Mouse (Mus musculus) heart, postnatal 25 days (tissue): ENCODE results near the gene Gdpd1. TPM values are rescaled to one million over a fixed set of nuclear protein-coding genes. Genes with fewer than 3 reads are reported as not detected.
"Not testable (repeated sequence)": the region's sequence is repeated elsewhere in the genome, so short reads cannot be mapped to it uniquely, and the experiment has no call there.

Source experiments
- DNase-seq: peaks from one replicate; pipeline ENCODE4 v3.0.0; 2022; ENCODE audit warnings: low spot score
- intact Hi-C: fragments of 180-260 bp; cut with DNase I; formaldehyde crosslinking; loops from one replicate; pipeline ENCODE4 v1.15.1; 2025
- total RNA-seq, 2 experiments: library from RNA; stranded (reverse); gene quantifications; 2 replicates each; pipeline ENCODE4 v1.2.3; 2021

Gene Gdpd1
- total RNA-seq, 2 experiments from 2014 or later, result 11.6 to 12.2 TPM

DNA sequence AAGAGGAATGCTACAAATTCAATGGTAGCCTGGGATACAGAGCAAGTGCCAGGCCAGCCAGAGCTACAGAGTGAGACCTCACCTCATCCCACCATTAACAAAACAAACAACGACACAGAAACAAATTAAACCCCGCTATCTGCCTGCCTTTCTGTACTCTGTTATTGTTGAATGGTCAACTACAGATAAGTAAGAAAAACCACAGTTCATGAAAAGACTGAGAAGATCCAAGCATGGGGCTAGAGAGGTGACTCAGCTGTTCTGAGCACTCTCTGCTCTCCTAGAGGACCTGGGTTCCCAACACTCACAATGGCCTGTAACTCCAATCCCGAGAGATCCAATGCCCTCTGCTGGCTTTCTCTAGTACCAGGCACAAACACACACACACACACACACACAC, 45.6 kb downstream of the Gdpd1 start:
- intact Hi-C loops, result no loop called here
- no peak for DNase-seq

DNA sequence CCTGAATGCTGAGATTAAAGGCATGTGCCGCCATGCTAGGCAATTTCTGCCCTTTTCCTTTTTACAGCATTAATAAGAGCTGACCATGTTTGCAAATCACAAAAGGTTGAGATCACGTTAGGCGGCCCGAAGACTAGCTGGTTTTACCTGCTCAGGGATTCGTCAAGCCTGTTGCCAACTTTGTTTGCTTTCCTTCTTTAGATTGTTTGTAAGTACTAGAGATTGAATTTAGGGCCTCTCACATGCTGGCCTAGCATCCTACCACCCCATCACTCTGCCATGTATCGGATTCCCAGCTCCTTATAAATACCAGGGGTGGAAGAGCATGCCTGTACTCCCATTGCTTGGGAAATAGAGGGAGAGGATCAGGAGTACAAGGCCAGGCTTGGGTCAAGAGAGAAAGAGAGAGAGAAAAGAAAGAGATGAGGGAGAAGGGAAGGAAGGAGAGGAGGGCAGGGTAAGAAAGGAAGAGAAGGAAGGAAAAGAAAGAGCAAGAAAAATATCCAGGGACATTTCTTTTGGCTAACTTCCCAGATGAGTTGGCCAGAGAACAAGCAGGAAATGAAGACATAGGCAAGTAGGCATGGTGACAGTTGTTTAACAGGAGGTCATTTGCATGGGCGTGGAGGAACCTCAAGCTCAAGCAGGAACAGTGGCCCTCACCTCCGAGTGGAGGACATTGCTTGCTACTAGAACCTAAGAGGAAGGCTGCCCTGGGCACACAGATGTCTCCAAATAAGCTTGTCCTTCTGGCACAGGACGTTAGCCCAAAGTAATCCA, 47.6 kb downstream of the Gdpd1 start:
- no peak for DNase-seq
- intact Hi-C loops, result no loop called here

DNA sequence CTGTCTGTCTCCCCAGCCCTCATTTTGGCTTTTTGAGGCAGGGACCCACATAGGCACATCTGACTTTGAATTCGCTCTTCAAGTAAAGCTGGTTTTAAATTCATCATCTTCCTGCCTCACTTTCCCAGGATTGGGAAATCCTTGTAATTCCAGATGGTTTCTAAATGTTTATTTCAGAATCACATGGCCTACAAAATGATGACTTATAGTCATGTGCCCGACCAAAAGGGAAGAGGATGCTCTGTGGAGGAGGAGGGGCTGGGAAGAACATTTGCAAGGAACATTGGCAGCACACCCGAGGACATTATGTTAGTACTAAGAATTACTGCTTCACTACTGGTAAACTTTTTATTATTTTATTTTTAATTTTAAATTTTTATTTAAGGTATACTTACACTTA, 48.5 kb downstream of the Gdpd1 start:
- DNase-seq, result no peak

DNA sequence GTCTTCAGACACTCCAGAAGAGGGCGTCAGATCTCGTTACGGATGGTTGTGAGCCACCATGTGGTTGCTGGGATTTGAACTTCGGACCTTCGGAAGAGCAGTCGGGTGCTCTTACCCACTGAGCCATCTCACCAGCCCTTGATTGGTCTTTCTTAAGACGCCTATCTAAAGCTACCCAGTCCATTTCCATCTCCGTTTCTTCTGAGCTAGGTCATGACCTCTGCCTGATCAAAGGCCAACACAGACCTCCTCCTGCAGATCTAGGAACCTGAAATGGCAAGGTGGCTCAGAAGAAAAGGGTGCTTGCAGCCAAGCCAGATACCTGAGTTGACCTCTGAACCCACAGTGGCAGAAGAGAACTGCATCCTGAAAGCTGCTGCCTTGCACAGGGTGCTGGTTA, 50.6 kb downstream of the Gdpd1 start:
- intact Hi-C loops, DNase-seq: not testable (repeated sequence)

More for the DNA sequence above, 48.5 kb downstream of the Gdpd1 start:
- intact Hi-C loops, result no loop called here

DNA sequence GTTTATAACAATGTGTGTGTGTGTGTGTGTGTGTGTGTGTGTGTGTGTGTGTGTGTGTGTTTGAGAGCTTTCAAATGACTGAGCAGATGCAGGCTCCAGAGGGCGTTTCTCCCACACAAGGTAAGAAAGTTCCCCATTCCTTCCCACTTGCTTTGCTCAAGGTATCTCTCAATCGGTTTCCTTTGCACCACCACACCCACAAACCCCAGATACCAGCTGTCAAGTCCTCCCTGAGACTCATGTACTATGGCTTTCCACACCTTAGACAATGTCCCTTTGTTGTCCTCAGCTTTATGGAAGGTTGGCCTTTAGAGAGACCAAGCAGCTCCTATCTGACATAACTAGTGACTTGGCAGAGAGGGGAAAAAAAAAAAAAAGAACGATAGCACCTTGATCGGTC, 51.1 kb downstream of the Gdpd1 start:
- DNase-seq, result no peak
- intact Hi-C loops, result no loop called here

DNA sequence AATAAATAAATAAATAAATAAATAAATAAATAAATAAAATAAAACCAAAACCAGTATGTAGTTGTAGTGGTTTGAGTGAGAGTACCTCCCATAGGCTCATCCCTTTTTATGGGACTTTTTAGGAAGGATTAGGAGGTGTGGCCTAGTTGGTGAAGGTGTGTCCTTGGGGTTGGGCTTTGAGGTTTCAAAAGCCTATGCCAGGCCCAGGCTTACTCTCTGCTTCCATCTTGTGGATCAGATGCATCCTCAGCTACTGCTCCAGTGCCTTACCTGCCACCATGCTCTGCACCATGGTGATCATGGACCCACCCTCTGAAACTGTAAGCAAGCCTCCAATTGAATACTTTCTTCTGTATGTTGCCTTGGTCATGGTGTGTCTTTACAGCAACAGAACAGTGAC, 52.3 kb downstream of the Gdpd1 start:
- intact Hi-C loops, result no loop called here
- no peak for DNase-seq

DNA sequence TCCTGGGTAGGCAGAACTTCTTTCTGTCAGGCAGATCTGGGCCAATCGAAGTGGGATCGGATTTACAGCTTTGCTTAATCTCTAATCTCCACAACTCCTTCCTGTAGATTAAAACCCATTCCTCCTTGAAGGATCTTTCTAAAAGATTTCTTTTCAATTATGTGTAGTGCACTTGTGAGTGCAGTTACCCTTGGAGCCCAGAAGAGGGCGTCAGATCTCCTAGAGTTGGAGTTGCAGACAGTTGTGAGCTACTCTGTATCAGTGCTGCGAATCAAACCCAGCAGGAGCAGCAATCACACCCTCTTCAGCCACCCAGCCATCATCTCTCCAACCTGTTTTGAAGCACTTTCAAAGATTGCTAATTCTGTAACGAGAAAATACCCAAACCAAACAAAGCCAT, 53.4 kb downstream of the Gdpd1 start:
- no peak for DNase-seq
- intact Hi-C loops, result no loop called here

DNA sequence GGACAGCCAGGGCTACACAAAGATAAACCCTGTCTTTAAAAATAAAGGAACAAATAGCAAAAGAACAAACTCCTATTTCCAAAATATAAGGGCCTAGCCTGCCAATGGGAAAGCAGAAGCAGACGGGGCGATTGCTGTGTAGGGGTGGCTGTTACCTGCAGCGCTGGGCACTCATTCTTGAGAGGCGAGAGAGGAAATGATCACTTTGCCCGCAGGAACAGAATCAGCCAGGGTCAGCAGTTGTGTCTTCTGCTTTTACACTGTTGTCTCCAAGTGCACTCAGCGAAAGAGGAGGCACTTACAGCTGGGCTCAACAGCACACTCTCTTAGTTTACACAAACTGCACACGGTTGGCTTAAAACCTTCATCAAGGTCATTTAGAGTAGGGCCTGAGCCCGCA, 54.4 kb downstream of the Gdpd1 start:
- no peak for DNase-seq
- intact Hi-C loops, result no loop called here

DNA sequence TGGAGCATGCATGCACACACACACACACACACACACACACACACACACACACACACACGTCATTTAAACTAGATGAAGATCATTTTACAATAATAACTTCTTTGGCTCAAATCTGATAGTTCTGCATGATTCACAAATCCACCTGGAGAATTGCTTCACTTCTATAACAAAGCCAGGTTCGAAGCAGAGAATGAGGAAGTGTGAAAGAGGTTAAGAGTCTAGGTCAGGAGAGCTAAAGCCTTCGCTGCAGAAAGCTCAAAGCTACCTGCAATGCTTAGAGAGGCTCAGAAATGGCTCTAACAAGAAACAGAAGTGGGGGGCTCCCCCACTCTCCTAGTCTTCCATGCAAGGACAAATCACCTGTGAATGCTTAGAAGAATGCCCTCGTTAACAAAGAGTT, 55.8 kb downstream of the Gdpd1 start:
- intact Hi-C loops, result no loop called here
- DNase-seq, result no peak

DNA sequence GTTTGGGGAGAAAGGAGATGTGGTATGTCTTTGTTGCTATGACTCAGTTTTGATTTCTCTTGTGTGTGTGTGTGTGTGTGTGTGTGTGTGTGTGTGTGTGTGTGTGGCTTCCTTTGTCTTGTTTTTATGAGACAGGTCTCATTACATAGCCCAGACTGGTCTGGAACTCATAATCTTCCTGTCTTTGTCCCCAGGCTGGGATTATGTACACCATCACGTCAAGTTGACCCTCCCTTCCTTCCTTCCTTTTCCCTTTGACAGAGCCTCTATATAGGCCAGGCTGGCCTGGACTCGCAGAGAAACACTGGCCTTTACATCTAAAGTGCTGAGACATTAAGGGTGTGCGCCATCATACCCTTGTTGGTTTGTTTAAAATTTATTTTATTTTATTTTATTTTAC, 58.2 kb downstream of the Gdpd1 start:
- no peak for DNase-seq
- intact Hi-C loops, result no loop called here

DNA sequence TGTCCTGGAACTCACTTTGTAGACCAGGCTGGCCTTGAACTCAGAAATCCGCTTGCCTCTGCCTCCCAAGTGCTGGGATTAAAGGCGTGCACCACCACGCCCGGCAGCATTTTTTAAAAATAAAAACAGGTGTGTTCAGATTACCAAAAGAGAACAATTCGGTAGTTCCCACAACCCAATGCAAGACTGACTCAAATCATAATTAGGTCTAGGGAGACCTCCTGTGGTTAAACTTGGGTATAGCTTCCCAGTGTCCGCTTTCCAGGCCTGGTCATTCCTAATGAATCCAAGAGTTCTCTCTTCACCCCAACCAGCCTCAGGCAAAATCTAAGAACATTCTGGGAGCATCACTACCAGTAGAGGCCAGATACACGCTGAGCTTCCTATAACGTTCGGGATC, 63.4 kb downstream of the Gdpd1 start:
- no peak for DNase-seq
- intact Hi-C loops, result loop anchor here (5.0 kb wide), 2 partner anchors 173 to 443 kb away; no protein-coding TSS in a partner anchor

DNA sequence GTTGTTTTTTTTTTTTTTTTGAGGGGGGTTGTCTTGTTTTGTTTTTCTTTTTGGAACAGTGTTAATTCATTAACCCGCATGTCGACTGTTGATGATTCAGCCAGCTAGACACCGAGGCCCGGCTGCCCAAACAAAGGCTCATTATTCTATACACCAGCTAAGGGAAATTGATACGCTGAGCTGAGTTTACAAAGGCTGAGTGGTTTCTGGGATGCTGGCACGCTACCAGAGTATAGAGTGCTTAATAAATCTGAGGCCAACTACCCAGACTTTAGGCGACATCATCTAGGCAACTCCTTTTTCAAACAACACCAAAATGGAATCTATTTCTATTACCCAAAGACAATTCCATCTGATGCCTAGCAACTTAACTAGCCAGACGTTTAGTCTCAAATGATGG, 66.5 kb downstream of the Gdpd1 start:
- intact Hi-C loops, result no loop called here
- DNase-seq, result no peak

DNA sequence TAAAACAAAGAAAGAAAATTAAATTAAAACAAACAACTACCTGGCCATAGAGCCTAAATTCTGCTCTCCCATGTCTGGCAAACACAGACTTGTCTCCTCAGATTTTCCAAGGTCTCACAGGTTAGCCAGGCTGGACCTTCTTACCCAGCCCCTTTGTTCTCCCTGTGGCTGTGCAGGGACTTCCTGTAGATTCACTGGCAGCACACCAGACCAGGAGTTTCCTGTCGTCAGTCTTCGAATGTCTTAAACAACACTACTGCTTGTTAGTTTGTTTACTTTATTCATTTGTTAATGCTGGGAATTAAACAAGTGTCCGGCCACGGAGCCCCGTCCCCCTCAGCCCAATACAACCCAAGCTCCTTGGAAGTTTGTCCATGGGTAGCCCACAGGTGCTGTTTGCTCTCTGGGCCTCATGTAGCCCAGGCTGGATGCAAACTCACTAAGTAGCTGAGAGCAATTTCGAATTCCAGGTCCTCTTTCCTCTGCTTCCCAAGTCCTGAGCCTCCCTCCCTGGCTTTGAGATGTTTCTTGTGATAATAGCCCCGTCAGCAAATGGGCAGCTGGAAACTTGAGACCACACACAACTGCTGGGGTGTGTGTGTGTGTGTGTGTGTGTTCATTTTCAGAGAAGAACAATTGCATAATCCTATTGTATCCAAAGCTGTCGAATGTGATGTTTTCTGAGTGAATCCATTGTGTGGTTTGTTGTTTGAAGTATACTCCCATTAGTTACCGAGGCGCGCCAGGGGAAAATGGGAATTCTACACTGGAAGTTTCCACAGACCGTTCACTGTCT, 68.7 kb downstream of the Gdpd1 start:
- no peak for DNase-seq
- intact Hi-C loops, result no loop called here

DNA sequence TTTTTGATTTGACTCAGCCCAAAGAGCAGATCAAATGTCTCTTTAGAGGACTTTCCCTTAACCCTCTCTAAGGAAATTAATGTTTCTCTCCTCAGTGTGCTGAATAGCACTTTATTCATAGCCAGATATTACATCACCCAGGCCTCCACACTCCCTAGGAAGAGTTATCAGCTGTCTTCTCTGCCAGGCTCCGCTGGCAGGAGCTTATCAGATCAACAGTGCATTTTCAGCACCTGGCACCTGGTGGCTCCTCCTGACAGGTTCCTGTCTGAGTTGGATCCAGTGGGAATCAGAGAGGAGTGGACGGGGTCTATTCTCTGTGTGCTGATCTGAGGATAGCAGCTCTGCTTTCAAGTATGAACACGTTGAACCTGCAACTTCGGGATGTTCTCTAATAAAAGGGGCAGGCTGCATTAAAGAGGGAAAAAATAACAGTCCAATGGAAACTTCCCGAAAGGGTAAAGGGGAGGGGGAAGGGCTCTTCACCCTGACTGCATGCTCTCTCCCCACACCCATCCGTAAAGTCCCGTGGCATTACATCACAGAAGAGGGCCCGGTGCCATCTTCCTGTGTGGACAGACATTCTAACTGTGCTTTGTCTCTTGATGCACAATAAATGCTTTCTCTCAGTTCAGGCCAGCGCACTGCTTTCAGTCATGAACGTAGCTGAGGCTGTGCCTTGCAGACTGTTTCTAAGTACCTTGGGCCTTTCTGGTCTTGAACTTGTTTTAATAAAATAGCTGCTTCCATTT, 71.6 kb downstream of the Gdpd1 start:
- no peak for DNase-seq

DNA sequence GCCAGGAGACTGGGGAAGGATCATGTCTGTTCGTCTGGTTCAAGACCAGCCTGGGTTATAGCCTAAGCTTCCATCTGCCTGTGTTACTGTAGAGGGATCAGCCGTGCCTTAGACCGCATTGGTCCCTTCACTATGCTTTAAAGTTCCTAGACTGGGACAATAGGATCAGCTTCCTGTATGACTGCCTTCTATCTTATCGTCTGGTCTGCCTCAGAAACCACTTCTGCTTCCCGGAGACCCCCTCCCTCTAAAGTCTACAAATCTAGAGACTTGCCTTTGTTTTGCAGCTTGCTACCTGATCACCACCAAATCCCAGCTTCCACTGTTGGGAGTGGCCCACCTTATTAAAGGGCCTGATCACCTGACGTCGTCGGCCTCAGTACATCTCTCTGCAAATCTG, 72.6 kb downstream of the Gdpd1 start:
- DNase-seq, result no peak
- intact Hi-C loops, result no loop called here

More for the DNA sequence above, 71.6 kb downstream of the Gdpd1 start:
- intact Hi-C loops, result no loop called here

DNA sequence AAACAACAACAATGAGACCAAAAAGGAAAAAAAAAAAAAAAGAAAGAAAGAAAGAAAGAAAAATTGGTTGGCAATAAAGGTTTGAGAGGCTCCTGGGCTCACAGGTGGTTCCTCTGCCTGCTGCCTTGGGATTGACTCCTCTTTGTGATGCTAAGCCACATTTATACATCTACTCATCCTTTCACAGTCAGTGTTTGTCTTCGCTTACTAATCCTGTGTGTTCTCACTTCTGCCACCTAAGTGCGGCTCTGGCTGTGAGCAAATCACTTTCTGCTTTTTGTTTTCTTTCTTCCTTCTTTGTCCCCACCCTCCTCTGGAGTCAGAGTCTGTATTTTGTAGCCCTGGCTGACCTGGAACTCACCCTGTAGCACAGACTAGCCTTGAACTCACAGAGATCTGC, 77.6 kb downstream of the Gdpd1 start:
- intact Hi-C loops, result loop anchor here (10.0 kb wide), 1 partner anchor 101 kb away; no protein-coding TSS in a partner anchor
- no peak for DNase-seq

DNA sequence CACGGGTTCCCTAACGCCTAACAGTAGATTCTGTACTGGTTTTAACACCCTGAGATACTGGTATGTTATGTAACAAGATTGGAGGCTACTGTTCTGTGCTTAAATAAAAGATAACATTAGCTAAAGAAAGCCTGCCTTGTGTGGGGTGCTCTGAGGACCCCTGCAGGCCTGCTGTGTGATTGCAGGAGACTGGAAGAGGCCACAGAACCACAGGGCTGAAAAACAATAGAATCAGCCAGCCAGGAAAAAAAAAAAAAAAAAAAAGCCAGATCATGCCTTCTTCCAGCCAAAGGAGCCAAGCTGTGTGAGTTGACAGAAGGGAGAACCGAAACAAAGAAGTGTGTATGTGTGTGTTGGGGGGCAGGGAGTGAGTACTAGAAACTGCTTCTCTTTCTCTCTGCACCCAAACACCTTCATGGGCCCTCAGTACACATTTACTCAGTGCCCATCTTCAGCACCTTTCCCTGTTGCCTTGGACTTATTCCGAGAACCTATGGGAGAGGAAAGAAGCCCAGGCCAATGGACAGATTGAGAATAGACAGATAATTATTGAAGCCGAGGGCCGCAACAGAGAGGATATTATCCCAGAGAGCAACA, 78.1 kb downstream of the Gdpd1 start:
- intact Hi-C loops, result loop anchor here (10.0 kb wide), 1 partner anchor 101 kb away; no protein-coding TSS in a partner anchor
- peak; percentile 27 for DNase-seq

DNA sequence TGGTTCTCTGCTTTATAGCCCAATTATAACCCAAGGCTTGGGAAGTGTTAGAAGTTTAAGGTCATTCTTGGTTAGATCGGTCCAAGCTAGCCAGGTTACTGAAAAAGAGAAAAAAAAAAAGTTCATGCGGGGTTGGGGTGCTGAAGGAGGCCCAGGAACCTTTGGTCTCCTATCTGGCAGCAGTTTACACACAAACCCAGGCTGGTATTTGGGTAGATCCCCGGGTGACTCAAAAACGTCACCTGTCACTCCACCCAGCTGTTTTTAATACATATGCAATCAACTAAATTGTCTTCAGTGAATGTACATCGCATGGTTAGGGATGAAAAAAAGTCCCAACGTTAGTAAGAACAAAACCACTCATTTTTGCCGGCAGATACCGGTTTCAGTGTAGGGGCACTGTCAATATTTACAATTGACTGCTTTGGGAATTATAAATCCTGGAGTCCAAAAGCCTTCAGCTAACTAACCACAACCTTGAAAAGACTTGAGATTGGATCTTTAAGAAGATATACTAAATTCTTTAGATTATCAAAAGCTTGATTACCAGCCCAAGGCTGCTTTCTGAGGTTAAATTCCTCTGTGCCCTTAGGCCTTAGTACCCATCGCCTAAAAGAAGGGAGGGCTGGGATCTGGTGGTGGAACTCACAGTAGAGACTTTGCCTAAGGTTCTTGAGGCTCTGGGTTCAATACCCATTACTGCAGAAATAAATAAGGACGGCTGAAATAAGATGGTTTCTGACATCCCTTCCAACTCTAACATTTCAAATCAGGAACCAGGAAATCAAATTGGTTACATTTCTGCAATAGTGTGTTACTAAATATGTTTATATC, 78.9 kb downstream of the Gdpd1 start:
- no peak for DNase-seq
- intact Hi-C loops, result loop anchor here (10.0 kb wide), 1 partner anchor 100 kb away; no protein-coding TSS in a partner anchor

DNA sequence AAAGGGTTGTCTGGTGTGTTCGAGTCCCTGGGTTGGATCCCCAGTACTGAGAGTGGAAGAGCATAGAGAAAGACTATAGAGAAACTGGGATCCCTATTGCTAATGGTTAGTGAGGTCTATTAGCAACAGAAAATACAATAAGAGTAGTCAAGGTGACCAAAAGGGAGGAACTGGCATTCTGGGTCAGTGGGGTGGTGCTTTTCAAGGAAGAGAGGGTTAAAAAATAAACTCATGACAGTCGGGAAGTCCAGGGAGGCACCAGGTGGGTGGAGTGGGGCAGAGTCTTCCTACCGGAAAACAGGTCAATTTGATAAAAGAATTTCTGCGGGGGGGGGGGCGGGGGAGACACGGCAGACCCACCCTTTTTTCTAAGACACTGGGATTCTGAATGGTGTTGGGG, 79.5 kb downstream of the Gdpd1 start:
- intact Hi-C loops, result loop anchor here (10.0 kb wide), 1 partner anchor 100 kb away; no protein-coding TSS in a partner anchor
- DNase-seq, result no peak
